Mouse (Mus musculus): ENCODE data around the gene Ppcs.

DNA sequence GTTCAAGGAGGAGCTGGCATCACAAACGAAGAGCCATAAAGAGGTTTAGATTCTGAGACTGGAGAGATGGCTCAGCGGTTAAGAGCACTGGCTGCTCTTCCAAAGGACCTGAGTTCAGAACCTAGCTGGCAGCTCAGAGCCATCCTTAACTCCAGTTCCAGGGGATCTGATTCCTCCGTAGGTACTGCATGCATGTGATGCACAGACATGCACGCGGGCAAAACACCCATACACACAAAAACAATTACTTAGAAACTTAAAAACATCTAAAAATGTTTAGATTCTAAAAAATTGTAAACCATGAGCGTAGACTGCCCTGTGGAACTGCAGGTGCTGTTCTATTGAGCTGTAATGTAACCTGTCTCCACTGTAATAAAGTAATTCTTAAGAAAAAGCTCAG, 52.8 kb downstream of the Ppcs start:
- TF ChIP-seq GATA1 (IDR thresholded peaks at IDR 0.05; ENCODE audit: borderline replicate concordance, low read length) (no peak), FLI1 (IDR thresholded peaks at IDR 0.05; ENCODE audit: low read length) (no peak)
